Mouse (Mus musculus) embryo, embryonic 9.5 days (tissue): Measurements from ENCODE around the gene Cyp2j5.
A peak's percentile ranks its signal among the peaks of the same experiment; 100 is the strongest.
"Not testable (repeated sequence)": the region's sequence is repeated elsewhere in the genome, so short reads cannot be mapped to it uniquely, and the experiment has no call there.

Experiments used
- DNase-seq: peaks from one replicate; pipeline ENCODE4 v3.0.0-alpha.2; 2017; ENCODE audit errors: extremely low spot score

Gene Cyp2j5

GRCm38 (mm10) chr4:96663991-96664390, at the start of gene Cyp2j5:
Gene Cyp2j5 (minus strand): TSS chr4:96664154.
- no peak for DNase-seq

GRCm38 (mm10) chr4:96705281-96705951, 41.5 kb upstream of the Cyp2j5 start:
- DNase-seq: no peak

- DNase-seq: no peak
These were observed 34.2 kb upstream of the Cyp2j5 start for GRCm38 (mm10) chr4:96698218-96698561.

GRCm38 (mm10) chr4:96697511-96698217, 33.7 kb upstream of the Cyp2j5 start:
- DNase-seq: no peak

GRCm38 (mm10) chr4:96696614-96697360, 32.8 kb upstream of the Cyp2j5 start:
- peak; percentile 66 for DNase-seq

- no peak for DNase-seq
These were observed 23.4 kb upstream of the Cyp2j5 start for GRCm38 (mm10) chr4:96687358-96687803.

GRCm38 (mm10) chr4:96683474-96683873, 19.5 kb upstream of the Cyp2j5 start:
- no peak for DNase-seq

- DNase-seq: no peak
These were observed 17.0 kb upstream of the Cyp2j5 start for GRCm38 (mm10) chr4:96680966-96681365.

GRCm38 (mm10) chr4:96680233-96680632, 16.3 kb upstream of the Cyp2j5 start:
- no peak for DNase-seq

GRCm38 (mm10) chr4:96664668-96665454, 907 bp upstream of the Cyp2j5 start:
- no peak for DNase-seq

GRCm38 (mm10) chr4:96635455-96635854, 28.5 kb downstream of the Cyp2j5 start:
- no peak for DNase-seq

GRCm38 (mm10) chr4:96622474-96622873, 41.5 kb downstream of the Cyp2j5 start:
- DNase-seq: no peak

GRCm38 (mm10) chr4:96591791-96592150, 72.2 kb downstream of the Cyp2j5 start:
- DNase-seq: no peak

- peak; percentile 45 for DNase-seq
These were observed 72.8 kb downstream of the Cyp2j5 start, which contains the start of gene Cyp2j9 for GRCm38 (mm10) chr4:96590911-96591790. Gene Cyp2j9 (minus strand): TSS chr4:96591578.

- no peak for DNase-seq
These were observed 82.4 kb downstream of the Cyp2j5 start for GRCm38 (mm10) chr4:96581425-96582088.

GRCm38 (mm10) chr4:96580351-96580750, 83.6 kb downstream of the Cyp2j5 start:
- not testable (repeated sequence) for DNase-seq
